Mouse (Mus musculus) heart, embryonic 13.5 days (tissue): ENCODE measurements around the gene LTO1. TPM values are rescaled to one million over a fixed set of nuclear protein-coding genes. Genes with fewer than 3 reads are reported as not detected.

Experiments used
- ATAC-seq: fragments of 200-750 bp; cut with Nextera tagmentation; 2 replicates; pipeline ENCODE4 v1.8.0; 2017; ENCODE audit warnings: moderate TSS enrichment; ENCODE audit not compliant: insufficient number of reproducible peaks, low FRiP score, low TSS enrichment; ENCODE audit errors: extremely low read depth
- H3K27ac ChIP-seq: fragments of 300-500 bp; sonication (generic); replicated peaks from 2 replicates; pipeline ENCODE4 v1.5.1; 2015; ENCODE audit warnings: moderate library complexity, mild to moderate bottlenecking, inconsistent platforms
- H3K27me3 ChIP-seq: fragments of 300-500 bp; sonication (generic); replicated peaks from 2 replicates; pipeline ENCODE4 v1.6.1; 2015; ENCODE audit warnings: mild to moderate bottlenecking, inconsistent platforms
- H3K36me3 ChIP-seq: fragments of 300-500 bp; sonication (generic); 2 replicates; pipeline ENCODE4 v1.6.1; 2015; ENCODE audit warnings: mild to moderate bottlenecking, inconsistent platforms
- H3K4me1 ChIP-seq: fragments of 300-500 bp; sonication (generic); 2 replicates; pipeline ENCODE4 v1.6.1; 2015; ENCODE audit warnings: inconsistent platforms
- H3K4me2 ChIP-seq: fragments of 300-500 bp; sonication (generic); 2 replicates; pipeline ENCODE4 v1.6.1; 2015; ENCODE audit warnings: inconsistent platforms, mild to moderate bottlenecking, moderate library complexity
- H3K4me3 ChIP-seq: fragments of 300-500 bp; sonication (generic); 2 replicates; pipeline ENCODE4 v1.5.1; 2015; ENCODE audit warnings: moderate library complexity, mild to moderate bottlenecking, inconsistent platforms
- H3K9ac ChIP-seq: fragments of 300-500 bp; sonication (generic); 2 replicates; pipeline ENCODE4 v1.6.1; 2015; ENCODE audit warnings: inconsistent platforms, mild to moderate bottlenecking, moderate library complexity
- H3K9me3 ChIP-seq: fragments of 300-500 bp; sonication (generic); 2 replicates; pipeline ENCODE4 v1.6.1; 2016; ENCODE audit warnings: inconsistent platforms
- WGBS: fragments of 180-500 bp; shearing (Covaris S2); methylation state at CpG from one replicate; pipeline ENCODE4 v1.1.7; 2015; ENCODE audit warnings: mixed read lengths; 5-methylcytosine and 5-hydroxymethylcytosine counted together
- polyA plus RNA-seq: library from polyadenylated mRNA; unstranded; fragments of >200 nt; fragmentation: Nextera tagmentation; extraction: Ambion mirVana; gene quantifications from 2 replicates; pipeline ENCODE4 v1.2.1, GENCODE M21; 2015

Gene LTO1
- polyA plus RNA-seq, 1 experiment from 2014 or later = 19.7 TPM

DNA sequence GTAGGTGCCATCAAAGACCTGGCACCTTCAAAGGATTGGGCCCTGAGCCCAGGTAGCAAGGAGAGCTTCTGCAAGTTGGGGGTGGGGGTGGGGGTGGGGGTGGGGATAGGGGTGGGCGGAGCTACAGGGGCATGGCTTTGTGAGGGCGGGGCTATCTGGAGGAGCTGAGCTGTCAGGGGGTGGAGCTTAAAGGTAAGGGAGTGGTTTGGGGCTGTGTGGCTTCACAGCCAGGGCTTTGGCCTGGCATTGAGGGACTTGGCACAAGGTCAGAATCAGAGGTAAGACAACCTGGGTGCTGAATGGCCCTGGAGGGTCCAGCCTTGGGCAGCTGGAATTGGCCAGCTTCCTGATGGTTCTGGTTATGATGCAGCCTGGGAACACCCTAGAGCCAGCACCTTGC is 56.9 kb downstream of the LTO1 start:
- H3K36me3 ChIP-seq = no peaks in the 10 kb centered on the region
- no peak overlapping the region for H3K4me3 ChIP-seq
- H3K9me3 ChIP-seq = no peaks in the 10 kb centered on the region
- H3K4me1 ChIP-seq = peaks cover 9% of the 10 kb centered on the region; the same call in 1 of the 2 replicates
- H3K27ac ChIP-seq = no peak overlapping the region
- H3K9ac ChIP-seq = no peak overlapping the region
- no peak overlapping the region for H3K4me2 ChIP-seq
- 50% methylated on average over 2 of the region's 2 CpGs for WGBS
- 0 out of 2 replicates have a peak, but pooled peaks cover 9% of the 10 kb centered on the region for H3K27me3 ChIP-seq
- peak; percentile 46; the same call in 1 of the 2 replicates for ATAC-seq

DNA sequence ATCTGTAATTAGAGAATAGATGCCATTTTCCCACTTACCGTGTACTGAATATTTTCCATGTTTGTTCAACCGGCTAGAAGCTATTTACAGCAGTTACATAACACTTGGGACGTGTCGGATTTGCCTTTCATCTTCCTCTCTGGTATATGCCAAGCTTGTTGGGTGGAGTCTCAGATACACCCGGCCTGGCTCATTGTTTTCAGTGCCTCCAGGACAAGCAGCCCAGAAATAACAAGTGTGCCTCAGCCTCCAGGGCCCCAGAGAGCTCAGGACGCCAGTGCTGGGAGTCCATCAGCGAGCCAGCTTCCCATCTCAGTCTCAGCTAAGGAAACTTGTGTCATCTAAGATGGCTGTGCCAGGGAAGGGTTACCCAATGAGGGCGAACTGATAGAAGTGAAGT is 58.6 kb downstream of the LTO1 start:
- Histone ChIP-seq H3K4me2 (no peak overlapping the region), H3K9ac (no peak overlapping the region), H3K4me1 (peaks cover 9% of the 10 kb centered on the region; the same call in 1 of the 2 replicates), H3K27ac (no peak overlapping the region), H3K36me3 (no peaks in the 10 kb centered on the region), H3K4me3 (no peak overlapping the region), H3K27me3 (0 out of 2 replicates have a peak, but pooled peaks cover 9% of the 10 kb centered on the region), H3K9me3 (no peaks in the 10 kb centered on the region)
- ATAC-seq = no peak
- 50% methylated on average over 8 of the region's 8 CpGs for WGBS

DNA sequence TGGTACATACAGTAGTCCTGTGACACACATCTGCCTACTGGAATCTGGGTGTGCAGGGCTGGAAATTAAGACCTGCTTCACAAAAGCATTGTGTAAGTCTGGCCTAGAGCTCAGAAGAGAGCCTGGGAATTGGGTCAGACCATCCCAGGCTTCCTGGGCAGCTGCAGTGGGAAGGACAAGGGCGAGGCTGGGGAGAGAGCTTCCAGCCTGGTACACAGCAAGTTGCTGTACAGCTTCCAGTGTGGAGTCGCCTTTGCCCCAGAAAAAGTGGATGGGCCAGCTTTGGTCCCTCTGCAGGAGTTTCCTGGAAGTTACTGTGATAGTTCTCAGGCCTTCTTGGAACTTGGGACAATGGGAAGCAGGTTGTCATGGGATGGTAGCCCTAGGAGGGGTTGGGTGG is 62.2 kb downstream of the LTO1 start:
- no peak overlapping the region for H3K4me2 ChIP-seq
- no peak for ATAC-seq
- H3K27ac ChIP-seq = no peak overlapping the region
- H3K9me3 ChIP-seq = peaks cover 4% of the 10 kb centered on the region; the same call in 1 of the 2 replicates
- peaks cover 10% of the 10 kb centered on the region; the same call in 1 of the 2 replicates for H3K4me1 ChIP-seq
- WGBS = 56% methylated on average over 2 of the region's 2 CpGs
- H3K9ac ChIP-seq = no peak overlapping the region
- no peaks in the 10 kb centered on the region for H3K36me3 ChIP-seq
- H3K4me3 ChIP-seq = no peak overlapping the region
- no peaks in the 10 kb centered on the region for H3K27me3 ChIP-seq

DNA sequence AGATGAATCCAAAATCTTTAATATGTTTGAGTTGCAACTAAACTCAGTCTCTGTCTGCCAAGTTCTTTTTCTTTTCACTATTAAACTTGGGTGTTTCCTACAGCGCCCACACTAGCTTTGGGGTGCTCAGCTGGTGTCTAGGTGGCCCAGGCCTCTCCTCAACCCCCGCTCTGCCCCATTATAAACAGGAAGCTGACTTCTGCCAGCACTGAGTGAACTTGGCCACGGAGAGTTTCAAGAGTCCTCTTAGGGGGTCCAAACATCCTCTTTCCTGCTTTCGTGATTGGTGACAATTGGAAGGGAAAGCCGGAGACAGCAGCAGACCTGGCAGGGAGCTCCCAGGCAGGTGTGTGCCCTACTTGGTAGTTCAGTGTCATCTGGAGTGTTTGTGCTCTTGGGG is 64.9 kb downstream of the LTO1 start:
- Histone ChIP-seq H3K36me3 (no peaks in the 10 kb centered on the region), H3K4me1 (0 out of 2 replicates have a peak, but pooled peaks cover 6% of the 10 kb centered on the region), H3K4me3 (no peak overlapping the region), H3K27ac (no peak overlapping the region), H3K4me2 (no peak overlapping the region), H3K9ac (no peak overlapping the region), H3K27me3 (no peaks in the 10 kb centered on the region), H3K9me3 (peaks cover 4% of the 10 kb centered on the region; the same call in 1 of the 2 replicates)
- 66% methylated on average over 5 of the region's 5 CpGs for WGBS
- ATAC-seq = no peak

Other genes with a start within 250 kb of the LTO1 start
- 8.3 and 8.4 TPM in 2 replicates for gene Ano1, start 163.1 kb upstream of the LTO1 start, polyA plus RNA-seq
- gene Fgf3, start 77.0 kb upstream of the LTO1 start, polyA plus RNA-seq = 0.18 and 0.20 TPM in 2 replicates
- gene Fgf4, start 67.7 kb upstream of the LTO1 start, polyA plus RNA-seq = 0.08 TPM in 1 of 2 replicates, not detected in the other
- gene Fgf15, start 18.6 kb upstream of the LTO1 start, polyA plus RNA-seq = 0.11 TPM in 1 of 2 replicates, not detected in the other
- 52.6 and 67.5 TPM in 2 replicates for gene Ccnd1, start 24.8 kb downstream of the LTO1 start, polyA plus RNA-seq